Mouse (Mus musculus) adrenal gland, postnatal 4 days (tissue): ENCODE results near the gene Wdr70. TPM values are rescaled to one million over a fixed set of nuclear protein-coding genes. Genes with fewer than 3 reads are reported as not detected.

Source experiments
- DNase-seq, 2 experiments: peaks; one replicate each; pipeline ENCODE4 v3.0.0; 2021 to 2022; ENCODE audit warnings: low spot score in 2 of 2, mixed read lengths in 2 of 2
- microRNA-seq: library from miRNA; unstranded; fragments of <30 nt; microRNA quantifications from one replicate; pipeline ENCODE4 v1.2.0, GENCODE M21; 2021
- total RNA-seq, 2 experiments: library from RNA; stranded (reverse); gene quantifications; 2 replicates each; pipeline ENCODE4 v1.2.3; 2021

Gene Wdr70
- total RNA-seq, 2 experiments from 2014 or later: 31.3 to 31.5 TPM

DNA sequence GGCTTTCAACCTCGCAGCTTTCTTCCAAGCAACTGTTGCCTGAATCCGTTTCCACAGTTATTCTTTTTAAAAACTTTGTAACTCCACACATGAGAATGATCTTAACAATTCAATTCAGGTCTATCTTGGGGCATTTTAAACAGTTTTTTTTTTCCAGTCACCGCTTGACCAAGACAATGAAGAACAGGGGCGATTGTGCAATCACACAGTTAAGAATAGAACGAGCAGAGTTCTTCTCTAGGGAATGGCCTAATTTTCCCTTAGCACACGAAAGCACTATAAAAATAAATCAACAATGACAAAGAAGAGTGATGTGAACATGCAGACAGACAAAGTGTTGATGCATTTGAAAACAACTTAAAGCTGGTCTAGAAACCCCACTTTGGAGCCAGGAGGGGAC lies 223.1 kb downstream of the Wdr70 start:
- DNase-seq: no peak

DNA sequence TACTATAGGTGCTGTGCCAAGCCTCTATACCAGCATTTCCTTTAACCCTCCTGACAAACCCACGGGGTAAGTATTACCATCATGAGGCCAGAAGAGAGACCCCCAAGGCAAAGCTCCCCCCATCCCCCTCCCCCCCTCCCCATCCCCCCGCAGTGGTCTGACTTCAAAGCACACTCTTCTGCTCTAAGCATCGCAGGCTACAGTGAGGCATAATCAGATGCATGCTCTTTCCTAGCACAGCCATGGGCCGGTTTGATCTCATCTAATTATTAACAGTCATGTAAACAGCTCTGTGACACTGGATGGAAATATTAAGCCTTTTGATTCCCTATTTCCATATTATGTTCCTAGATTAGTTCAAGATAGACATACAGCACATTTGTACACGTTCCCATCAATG lies 226.5 kb downstream of the Wdr70 start:
- DNase-seq: no peak

DNA sequence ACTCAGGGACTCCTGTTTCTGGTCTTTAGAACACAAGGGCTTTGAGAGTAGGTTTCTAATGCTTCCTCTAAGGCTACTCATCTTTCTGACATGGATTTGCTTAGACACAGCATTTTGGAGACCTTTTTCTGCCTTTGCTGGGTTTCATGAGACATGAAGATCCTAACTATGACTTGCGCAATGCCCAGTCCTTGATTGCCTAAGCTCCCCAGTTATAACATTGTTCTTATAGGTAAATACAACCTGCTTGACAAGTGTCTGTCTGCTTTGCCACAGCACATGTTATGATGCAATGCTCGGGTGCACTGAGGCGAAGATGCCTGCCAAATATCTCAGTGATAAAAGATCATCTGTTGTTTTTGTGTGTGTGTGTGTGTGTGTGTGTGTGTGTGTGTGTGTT lies 233.7 kb downstream of the Wdr70 start:
- DNase-seq: no peak

DNA sequence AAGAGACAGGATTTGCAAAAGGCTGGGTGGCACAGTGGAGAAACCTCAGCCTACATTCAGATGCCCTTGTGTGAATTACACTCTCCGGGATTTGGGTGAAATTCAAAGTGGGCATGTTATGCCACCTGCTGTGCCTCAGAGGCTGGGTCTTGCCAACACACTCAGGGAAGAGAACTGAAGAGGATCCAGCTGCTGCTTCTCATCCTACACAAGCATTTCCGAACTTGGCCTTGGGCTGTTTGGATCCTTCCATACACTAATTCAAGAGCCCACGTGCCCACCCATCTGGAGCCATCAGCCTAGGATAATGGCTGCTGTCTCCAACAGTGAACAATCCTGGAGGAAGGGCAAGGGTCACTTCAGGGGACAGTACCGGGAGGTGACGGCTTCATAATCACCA lies 235.7 kb downstream of the Wdr70 start:
- DNase-seq: no peak

DNA sequence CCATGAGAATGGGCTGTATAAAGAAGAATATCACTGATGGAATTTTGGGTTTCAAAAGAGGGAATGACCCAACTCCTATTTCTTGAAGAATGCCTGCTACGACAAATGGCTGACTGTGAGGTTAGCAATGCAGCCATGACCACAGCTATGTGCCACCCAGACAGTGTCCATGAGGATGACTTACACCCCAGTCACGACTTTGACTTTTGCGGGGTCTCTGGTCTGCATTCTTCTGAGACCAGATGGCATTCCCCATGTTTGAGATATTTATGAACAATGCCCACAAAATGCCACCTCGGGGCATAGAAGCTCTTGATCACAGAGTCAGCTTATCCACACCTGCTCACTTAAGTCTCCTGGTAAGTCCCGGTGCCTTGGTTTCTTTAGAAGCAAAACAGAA lies 236.1 kb downstream of the Wdr70 start:
- no peak for DNase-seq

DNA sequence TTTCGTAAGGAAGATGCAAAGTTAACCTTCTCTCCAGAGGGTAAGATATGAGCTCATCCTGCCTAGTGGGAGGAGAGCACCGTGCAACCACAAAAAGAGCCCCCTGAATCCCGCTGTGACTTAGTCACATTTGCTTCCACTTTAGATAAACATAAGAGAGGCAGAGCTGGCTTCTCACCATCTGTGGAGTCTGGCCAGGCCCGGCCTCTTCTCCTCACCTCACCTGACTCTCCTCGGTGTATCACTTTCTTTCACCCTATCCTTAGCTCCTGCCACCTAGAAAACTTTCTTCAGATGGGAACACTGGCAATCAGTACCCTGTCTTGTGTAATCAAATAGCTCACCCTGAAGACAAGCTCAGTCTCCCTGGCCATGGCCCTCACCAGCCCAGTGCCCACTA lies 240.2 kb downstream of the Wdr70 start:
- DNase-seq: no peak

DNA sequence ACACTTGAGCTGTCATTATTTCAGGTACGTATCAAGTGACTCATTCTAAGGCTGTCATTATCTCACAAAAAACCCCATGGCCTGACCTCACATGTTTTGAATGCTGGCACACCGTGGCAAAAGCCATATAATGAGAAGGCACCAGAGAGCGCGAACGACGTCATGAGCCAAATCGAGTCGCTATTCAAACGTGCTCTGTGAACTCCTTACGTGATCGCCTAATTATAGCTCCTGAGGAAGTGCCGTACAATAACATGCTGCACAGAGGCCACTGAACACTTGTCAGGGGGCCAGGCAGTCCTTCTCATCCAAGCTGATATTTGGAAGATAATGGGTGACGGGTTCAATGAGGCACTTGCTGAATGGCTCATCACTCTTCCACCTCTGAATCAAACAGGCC lies 241.6 kb downstream of the Wdr70 start:
- DNase-seq: no peak

DNA sequence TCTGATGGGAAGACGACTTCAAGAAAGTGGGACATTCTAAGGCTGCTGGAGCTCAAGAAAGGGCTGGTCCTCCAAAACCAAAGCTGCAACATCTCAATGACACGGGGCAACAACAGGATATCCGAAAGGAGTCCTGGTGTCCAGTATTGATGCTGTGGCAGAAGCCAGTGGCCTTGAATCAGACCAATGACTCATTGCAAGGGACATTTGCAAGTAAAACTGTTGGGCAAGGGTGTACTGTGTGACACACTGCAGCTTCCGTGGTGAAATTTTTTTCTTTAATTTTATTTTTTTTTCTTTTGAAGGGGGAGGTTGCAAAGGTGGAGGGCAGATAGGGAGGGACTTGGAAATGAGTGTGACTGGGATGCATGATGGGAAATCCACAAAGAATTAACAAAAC lies 256.6 kb downstream of the Wdr70 start:
- DNase-seq: no peak

DNA sequence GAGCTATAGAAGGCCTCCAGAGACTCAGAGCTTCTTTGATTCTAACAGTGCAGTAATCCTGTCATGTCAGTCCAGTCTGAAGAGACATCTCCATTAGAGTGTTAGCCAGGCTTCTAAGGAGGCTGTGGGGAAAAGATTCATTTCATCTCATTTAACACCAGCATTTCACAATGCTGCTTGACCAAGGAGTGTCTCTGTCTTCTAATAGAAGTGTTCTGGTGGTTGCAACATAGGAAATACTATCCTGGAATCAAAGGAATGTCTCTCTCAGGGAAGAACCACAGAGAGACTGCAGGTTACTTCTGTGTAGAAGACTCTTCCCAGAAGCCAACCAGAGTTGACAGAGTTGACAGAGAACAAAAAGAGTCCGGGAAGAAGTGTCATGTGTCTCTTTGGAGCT lies 257.3 kb downstream of the Wdr70 start:
- DNase-seq: no peak

DNA sequence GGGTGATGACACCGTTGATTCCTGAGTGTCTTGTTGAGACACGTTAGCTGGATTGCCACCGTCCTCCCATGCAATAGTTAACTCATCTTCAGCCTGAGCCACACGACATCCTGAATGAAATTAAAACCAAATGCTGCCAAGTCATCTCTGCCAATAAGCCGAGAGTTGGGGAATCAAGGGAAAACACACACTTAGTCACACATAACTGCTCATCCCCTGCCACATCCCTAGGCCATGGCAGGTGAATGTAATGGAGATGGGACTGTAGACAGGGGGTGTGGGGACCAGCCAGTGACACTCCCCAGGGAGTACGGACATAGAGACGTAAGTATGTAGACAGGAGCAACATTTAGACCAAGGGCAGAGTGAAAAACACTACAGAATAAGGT lies 260.1 kb downstream of the Wdr70 start:
- DNase-seq: no peak

DNA sequence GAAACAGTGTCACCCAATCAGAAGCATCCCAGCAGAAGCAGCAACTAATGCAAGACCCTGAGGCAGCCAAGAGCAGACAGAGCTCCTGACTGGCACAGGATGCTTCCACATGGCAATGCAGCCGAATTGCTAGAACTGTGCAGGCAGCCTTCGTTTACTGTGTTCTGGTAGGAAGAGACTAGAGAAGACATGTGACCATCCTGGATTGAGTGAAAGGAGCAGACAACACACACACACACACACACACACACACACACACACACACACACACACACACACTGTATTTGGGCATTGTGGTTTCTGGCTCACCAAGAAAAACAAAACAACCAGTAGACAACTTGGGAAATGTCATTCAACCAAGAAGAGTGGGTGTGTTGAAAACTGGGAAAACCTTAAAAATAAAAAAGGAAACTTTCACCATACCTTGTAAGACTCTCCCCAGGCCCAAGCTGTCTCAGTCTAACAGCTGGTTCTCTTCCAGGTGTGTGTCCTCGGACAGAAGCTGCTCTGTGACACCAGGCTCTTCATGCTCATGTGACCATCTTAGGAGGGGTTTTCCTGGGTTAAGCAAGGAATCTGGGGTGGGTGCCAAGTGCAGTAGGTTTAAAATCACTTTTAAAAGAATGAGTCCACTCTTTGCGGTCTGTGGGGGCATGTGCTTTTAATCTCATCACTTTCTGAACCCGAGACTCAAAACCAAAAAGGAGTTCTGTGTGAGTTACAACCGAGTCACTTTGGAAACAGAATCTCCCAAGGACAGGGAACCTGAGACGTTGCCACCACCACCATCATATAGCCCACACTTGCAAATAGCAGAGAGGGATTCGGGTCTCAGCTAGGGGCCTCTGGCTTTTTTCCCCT lies 260.7 kb downstream of the Wdr70 start:
- no peak for DNase-seq

DNA sequence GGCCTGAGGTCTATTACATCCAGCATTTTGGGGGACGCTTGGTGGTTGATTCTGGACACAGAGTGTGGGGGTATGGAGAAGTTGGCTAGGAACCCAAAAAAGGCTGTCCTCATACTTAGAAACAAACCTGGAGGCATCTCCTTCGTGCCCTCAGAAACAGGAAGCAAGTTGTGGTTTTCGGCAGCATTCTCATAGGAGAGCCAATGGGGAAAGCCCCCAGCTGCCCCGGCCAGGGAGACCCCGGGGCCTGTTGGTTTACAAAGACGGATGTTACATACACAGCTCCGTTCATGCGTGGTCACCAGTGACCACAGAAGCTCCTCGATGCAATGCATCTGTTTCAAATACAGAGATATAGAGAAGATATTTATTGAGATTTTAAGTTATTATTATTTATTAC lies 263.6 kb downstream of the Wdr70 start:
- DNase-seq: no peak

DNA sequence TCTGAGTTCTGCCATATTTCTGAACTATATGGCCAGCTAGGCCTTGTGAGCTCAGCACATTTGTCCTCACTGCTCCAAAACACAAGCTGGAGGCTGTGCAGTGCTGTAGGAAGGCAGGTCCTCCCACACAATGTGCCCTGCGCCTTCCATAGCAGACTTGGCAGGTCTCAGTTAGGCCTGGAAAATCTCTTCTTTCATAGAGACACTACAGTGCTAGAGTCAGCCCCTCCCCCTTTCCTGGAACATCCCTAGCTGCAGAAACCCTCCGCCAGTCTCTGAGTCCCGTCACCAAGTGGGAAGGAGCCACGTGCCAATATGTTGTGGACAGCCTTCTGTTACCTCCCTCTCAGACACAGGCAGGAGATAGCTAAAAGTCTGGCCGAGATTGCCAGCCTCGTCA lies 273.5 kb downstream of the Wdr70 start:
- no peak for DNase-seq

DNA sequence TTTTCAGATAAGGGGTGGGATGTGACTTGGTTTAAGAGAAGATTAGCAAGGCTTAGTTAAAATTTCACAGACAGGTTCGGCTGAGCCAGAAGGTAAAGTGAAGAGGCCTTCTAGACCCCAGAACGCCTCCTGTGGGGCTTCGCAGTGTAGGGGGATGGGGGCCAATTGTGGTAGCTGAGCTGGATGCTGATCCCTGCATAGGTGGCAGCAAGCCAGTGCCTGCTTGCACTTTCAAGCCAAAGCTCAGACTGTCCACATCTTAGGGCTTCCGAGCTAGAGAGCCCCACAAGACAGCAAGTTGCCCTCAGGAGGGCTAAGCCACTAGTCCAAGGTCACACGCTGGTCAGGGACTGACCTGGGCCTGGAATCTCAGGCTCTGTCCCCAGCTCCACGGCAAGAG lies 275.1 kb downstream of the Wdr70 start:
- DNase-seq: no peak

Small RNA genes lying within 50 kb of the gene (microRNA-seq; reads per million reads assigned to microRNA genes)
- gene Gm27529: not detected

Other genes starting within 250 kb of the Wdr70 start
- 10 to 100 TPM; 33.6 to 34.3 TPM for gene Nup155, start 10.1 kb upstream of the Wdr70 start, total RNA-seq
- gene Cplane1, start 69.9 kb upstream of the Wdr70 start, total RNA-seq: 10 to 100 TPM; 14.6 to 19.4 TPM